Mouse (Mus musculus) Muller cell, postnatal 12 days (primary cell): Measurements from ENCODE around the gene Rb1.

Source experiments
- DNase-seq: peaks from one replicate; pipeline ENCODE4 v3.0.0-alpha.2; 2015; ENCODE audit errors: inconsistent ontology term

Rb1 gene

DNA sequence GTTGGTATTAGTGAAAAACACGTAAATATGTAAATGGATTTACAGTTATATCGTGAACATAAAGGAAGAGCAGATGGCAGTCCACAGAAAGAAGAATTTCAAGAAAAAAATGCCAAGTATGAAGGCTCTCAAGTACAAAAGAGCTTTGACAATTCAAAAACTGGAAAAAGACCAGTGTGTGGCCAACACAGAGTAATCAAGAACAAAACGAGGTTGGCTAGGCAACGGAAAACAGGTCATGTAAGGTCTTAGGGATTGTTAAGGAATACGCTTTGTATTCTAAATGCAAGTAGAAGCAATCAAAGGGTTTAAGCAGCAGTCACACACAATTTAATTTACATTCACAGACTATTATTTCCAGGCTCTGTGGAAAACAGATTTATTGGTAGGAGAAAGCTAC, 53.8 kb downstream of the Rb1 start:
- peak; percentile 60 for DNase-seq

GRCm38 (mm10) chr14:73266166-73266565, 59.5 kb downstream of the Rb1 start:
- no peak for DNase-seq

GRCm38 (mm10) chr14:73262210-73262609, 63.4 kb downstream of the Rb1 start:
- no peak for DNase-seq

DNA sequence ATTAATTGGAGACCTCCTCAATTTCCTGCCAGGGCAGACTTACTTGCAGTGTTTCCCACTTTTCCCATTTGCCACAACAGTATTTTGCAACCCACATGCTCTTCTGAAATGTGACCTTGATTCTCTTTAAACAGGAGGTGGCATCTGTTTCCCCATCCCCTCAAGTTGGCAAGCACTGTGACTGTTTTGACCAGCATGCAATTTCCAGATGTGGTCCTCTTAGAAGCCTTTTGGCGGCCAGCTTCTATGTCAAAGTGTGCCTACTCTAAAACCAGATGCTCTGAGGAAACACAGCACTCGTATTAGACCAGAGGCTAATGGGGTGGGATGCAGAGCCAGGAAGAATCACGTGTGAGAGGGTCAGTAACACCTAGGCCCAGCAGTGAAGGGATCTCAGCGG, 67.4 kb downstream of the Rb1 start:
- DNase-seq = no peak

GRCm38 (mm10) chr14:73257348-73257747, 68.3 kb downstream of the Rb1 start:
- DNase-seq = no peak

GRCm38 (mm10) chr14:73255426-73255970, 70.1 kb downstream of the Rb1 start:
- no peak for DNase-seq

DNA sequence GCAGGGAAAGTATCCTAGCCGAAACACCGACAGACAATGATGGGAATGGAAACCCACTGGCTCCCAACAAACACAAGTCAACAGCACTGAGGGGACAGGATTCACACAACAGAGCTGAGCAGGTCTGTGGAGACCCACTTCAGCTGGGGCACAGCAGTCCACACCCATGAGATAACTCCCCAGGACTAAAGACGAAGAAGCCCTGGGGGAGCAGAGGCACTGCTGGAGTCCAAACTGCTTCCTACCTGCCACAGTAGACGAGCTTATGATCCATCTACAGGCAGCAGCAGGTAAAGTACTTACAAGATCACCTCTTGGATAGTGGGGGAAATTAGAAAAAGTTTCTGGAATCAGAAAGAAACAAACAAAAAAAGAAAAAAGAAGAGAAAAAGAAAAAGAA, 71.2 kb downstream of the Rb1 start:
- DNase-seq = no peak

DNA sequence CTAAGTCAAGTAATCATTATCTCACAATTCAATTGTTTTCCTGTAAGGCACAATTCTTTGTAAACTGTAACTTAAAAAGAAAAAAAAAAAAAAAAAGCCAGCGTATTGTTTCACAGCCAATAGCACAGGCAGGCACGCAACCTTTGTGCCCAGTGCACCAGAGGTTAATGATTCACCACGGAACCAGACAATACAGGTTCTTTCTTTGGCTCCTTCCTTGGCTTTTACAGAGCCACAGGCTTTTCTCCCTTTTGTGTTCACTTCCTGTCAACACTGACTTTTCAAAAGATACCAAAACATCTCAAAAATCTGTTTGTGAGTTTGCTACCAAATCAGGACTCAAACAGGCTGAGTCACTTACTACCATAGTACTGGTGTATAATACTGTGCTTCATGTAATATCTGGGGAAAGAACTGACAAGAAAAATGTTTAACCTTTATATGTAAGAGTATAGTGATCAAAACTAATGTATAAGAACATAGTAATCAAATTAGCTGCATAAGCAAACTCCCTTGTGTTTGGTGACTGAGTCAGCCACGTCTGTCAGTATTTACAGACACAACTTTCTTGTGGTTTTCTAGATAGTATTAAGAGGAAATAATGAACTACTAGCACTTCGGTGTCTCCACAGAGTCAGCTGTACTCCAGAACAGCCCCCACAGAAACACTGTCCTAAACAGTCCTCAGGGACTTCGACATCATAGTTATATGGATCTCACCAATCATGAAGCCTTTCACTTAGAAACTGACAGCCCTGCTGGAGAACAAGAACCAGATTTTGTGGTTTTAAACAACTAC, 72.0 kb downstream of the Rb1 start:
- DNase-seq = peak; percentile 68

- DNase-seq = no peak
These were observed 73.3 kb downstream of the Rb1 start for GRCm38 (mm10) chr14:73252276-73252675.

- DNase-seq = no peak
These were observed 75.6 kb downstream of the Rb1 start for GRCm38 (mm10) chr14:73250056-73250455.

DNA sequence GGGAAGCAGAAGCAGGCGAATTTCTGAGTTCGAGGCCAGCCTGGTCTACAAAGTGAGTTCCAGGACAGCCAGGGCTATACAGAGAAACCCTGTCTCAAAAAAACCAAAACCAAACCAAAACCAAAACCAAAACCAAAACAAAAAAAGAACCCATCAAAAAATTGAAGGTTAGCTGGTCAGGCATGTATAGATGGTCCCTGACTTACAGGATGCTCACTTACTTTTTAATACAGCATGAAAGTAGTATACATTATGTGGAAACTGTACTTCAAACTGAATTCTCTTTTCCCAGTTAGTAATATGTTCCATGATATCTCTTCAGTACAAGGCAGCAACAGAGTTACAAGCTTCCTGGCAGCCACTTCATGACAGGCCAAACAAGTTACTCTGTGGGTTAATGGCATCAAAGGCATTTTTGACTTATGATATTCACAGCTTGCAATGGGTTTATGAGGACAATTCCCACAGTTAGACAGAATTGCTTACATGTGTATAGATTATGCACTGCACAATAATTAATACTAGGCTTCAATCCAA, 81.5 kb downstream of the Rb1 start:
- DNase-seq = peak; percentile 78

GRCm38 (mm10) chr14:73239857-73240256, 85.8 kb downstream of the Rb1 start:
- DNase-seq = peak; percentile 14

GRCm38 (mm10) chr14:73239291-73239690, 86.3 kb downstream of the Rb1 start:
- peak; percentile 42 for DNase-seq

GRCm38 (mm10) chr14:73238498-73239250, 86.9 kb downstream of the Rb1 start:
- DNase-seq = peak; percentile 61

- DNase-seq = peak; percentile 85
These were observed 87.7 kb downstream of the Rb1 start, which contains the start of gene Lpar6 for GRCm38 (mm10) chr14:73237848-73238321. Gene Lpar6 (plus strand): TSS chr14:73237895.

DNA sequence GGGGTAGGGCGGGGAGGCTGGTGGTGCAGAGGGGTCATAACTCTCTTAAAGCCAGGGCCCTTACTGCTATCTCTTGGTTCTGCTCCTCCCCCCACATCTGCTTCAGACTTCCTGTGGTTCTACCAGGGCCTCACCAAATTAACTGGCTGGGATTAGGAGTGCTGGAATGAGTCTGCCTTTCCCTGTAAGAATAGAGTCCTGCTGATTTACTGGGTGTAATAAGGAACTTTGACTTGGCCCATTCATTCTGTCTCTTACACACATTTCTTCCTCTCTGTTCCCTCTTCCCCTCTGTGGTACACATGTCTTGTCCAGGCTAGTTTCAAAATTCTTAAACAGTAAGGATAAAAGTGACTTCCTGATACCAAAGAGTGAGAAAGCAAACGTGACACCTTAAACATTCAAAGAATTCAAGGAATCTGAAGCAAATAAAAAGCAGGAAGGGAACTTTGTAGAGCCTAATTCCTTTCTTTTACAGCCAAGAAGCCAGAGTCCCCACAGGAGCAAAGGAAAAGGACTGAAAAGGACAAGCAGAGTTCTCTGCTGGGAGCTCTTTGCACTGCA, 91.1 kb downstream of the Rb1 start:
- peak; percentile 88 for DNase-seq

- DNase-seq = no peak
These were observed 94.2 kb downstream of the Rb1 start for GRCm38 (mm10) chr14:73231286-73231982.

- no peak for DNase-seq
These were observed 98.8 kb downstream of the Rb1 start for GRCm38 (mm10) chr14:73226849-73227248.

DNA sequence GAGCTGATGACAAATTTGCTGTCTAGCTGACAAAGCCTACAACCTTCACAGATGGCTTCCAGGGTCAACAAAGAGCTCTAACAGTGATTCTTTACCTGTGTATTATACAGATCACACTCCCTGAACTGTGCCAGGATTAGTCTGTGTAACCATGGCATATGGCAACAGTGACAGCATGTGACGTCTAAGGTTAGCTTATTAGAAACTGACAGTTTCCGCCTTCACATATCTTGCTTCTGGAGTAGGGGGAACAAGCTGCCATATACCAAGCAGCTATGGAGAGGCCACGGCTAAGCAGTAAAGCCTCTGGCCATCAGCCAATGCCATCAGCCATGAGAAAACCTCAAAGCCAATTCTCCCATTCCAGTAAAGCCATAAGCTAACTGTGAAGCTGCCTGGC, 99.3 kb downstream of the Rb1 start:
- DNase-seq = no peak

DNA sequence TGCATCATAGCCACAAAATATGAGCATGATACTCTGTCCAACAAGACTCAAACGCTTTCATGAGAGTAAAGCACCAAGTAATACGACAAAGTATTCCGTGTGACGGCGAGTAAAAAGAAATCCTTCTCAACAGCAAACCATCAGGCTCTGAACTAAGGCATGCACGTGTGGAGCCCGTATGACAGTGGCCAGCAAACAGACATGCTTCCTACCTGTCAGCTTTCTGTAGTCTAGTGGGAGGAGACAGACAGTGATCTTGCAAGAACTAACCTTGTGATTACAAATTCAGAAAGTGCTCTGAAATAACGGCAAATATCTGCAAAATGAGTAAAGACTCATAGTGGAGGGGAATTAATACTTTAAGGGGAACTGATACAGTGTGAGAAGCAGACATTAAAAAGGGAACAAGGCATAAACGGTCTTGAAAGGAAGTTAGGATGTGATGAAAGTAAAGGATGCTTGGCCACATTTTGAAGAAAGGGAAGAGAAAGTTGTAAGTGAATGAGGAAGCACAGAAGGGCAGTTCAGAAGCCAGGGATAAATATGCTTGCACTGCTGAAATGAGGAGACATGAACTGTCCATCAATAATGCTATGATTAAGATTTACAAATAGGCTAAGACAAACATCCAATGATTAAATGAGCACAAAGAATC, 103.2 kb downstream of the Rb1 start:
- no peak for DNase-seq

- no peak for DNase-seq
These were observed 108.6 kb downstream of the Rb1 start for GRCm38 (mm10) chr14:73217062-73217461.
